Mouse (Mus musculus) left cerebral cortex, adult 2 months (tissue): ENCODE data around the gene Lrig1. TPM values are rescaled to one million over a fixed set of nuclear protein-coding genes. Genes with fewer than 3 reads are reported as not detected.
"Not testable (repeated sequence)": the region's sequence is repeated elsewhere in the genome, so short reads cannot be mapped to it uniquely, and the experiment has no call there.

ENCODE experiments used
- DNase-seq, 2 experiments: peaks; one replicate each; pipeline ENCODE4 v3.0.0; 2021 to 2022; ENCODE audit warnings: low spot score in 2 of 2, mixed read lengths in 1 of 2; ENCODE audit errors: extremely low spot score in 1 of 2
- H3K27ac ChIP-seq: fragments of 200-600 bp; 2 replicates; pipeline ENCODE4 v1.8.1; 2022
- H3K4me3 ChIP-seq: fragments of 200-600 bp; 2 replicates; pipeline ENCODE4 v1.8.1; 2022
- CTCF ChIP-seq: fragments of 200-600 bp; IDR thresholded peaks from 2 replicates; pipeline ENCODE4 v1.8.1; 2022; ENCODE audit warnings: antibody characterized with exemption, mild to moderate bottlenecking, moderate library complexity
- intact Hi-C: fragments of 180-260 bp; cut with DNase I; formaldehyde crosslinking; loops from one replicate; pipeline ENCODE4 v1.15.1; 2025
- microRNA-seq, 2 experiments: library from miRNA; unstranded; fragments of <30 nt; microRNA quantifications; one replicate each; pipeline ENCODE4 v1.2.0; 2021
- total RNA-seq, 2 experiments: library from RNA; stranded (reverse); gene quantifications; 2 replicates each; pipeline ENCODE4 v1.2.3; 2021

The Lrig1 gene
- total RNA-seq, 2 experiments from 2014 or later: 26.0 to 27.3 TPM

DNA sequence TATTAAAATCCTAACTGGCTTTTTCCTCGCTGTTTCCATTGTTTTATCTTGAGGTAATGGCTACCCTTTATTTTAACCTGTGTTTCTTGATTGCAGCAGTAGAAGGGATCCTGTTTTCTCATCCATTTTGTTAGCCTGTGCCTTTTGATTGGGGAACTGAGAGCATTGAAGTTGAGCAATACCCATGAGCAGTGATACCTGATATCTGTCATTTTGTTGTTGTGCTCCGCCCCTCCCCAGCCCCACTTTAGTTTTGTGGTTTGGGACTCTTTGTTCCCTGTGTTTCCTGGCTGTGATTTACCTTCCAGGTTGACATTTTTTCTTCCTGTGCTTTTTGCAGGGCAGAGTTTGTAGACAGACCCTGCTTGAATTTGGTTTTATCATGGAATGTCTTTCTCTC lies 131.9 kb downstream of the Lrig1 start:
- intact Hi-C loops: no loop called here
- no peak for DNase-seq
- no peak overlapping the region for H3K4me3 ChIP-seq
- no peak for TF ChIP-seq CTCF
- H3K27ac ChIP-seq: no peak overlapping the region

DNA sequence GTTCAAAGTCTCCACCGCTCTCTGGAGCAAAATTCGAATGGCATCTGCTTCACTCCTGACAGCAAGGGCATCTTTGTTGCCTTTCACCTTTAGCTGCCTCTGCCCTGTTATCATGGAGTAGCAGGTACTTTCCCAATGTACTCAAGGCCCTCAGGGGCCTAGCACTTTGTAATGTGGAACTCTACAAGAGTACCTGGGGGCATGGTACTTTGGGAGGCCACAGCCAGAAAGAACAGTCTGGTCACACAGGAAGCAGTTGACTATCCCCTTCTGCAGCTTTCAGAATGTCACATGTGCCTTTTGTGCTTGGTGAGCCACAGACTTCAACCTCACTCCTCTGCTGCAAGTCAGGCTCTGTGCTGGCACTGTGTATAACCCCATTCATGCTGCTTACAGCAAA lies 134.2 kb downstream of the Lrig1 start:
- H3K4me3 ChIP-seq: no peak overlapping the region
- no peak for TF ChIP-seq CTCF
- DNase-seq: no peak
- H3K27ac ChIP-seq: no peak overlapping the region
- intact Hi-C loops: no loop called here

DNA sequence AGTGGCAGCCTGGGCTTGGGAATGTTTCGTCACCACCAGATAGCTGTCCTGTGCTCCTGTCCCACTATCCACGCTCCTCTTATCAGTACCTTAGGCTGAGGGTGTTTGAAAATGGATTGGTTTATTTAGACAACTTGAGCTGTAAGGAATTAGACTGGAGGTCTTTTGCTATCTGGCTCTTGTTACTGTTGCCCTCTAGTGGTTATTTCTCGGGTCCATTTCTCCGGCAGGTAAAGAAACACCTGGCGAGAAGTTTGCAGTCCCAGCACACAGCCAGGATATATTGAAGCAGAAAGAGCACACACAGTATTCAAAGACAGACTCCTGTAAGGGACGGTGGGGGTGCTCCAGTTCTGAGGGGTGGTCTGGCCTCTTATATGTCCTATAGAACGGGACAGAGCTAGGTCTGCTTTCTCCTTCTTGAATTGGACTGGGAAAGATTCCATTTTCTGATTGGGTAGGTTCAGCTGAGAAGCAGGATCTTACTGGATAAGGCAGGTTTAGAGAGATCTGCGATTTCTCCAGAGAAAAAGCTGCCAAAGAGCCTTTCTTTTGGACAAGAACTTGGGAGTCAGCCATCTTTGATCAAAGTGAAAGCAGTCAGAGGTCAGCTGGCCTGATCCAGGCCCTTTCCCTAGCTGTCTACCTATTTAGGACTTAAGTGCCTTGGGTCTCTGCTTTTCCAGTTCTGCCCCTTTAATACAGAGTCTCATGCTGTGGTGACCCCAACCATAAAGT lies 136.6 kb downstream of the Lrig1 start:
- peak; percentile 52 for TF ChIP-seq CTCF
- no peak for DNase-seq
- intact Hi-C loops: no loop called here
- Histone ChIP-seq H3K4me3 (no peak overlapping the region), H3K27ac (no peak overlapping the region)

DNA sequence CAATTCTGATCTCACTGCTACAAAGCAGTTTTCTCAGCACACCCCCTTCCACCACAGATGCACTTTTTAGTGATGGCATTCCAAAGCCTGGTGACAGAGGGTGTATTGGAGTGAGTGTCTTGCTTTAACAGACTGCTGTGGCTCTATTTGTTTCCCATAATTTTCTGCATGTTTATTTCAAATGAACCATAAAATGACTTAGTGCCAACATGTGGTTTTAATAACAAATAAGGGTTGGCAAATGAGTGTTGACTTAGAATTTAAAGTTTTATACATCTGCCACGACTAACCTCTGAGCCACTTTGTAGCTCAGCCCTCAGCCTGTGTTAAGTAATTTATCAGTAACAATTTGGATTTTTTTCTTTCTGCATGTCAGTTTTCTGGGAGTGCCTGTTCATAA lies 138.6 kb downstream of the Lrig1 start:
- TF ChIP-seq CTCF: no peak
- intact Hi-C loops: no loop called here
- Histone ChIP-seq H3K27ac (no peak overlapping the region), H3K4me3 (no peak overlapping the region)
- no peak for DNase-seq

DNA sequence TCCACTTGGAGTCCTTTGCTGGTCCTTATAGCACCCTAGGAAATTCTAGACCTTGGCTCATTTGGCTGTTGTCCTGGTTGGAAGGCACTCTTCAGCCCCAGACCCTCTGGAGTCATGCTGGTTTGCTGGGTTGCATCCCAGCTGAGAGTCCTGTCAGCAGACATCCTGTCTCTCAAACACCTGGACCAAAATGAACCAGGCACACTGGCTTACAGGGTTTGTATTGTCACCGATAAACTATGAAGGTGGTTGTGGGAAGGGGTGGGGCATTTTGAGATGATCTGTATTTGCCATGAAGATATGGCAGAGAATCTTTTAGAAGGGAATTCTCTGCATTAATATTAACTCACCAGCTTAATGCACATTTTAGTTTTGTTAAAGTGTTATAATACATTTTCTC lies 139.1 kb downstream of the Lrig1 start:
- no peak for TF ChIP-seq CTCF
- DNase-seq: no peak
- Histone ChIP-seq H3K4me3 (no peak overlapping the region), H3K27ac (no peak overlapping the region)
- intact Hi-C loops: no loop called here

DNA sequence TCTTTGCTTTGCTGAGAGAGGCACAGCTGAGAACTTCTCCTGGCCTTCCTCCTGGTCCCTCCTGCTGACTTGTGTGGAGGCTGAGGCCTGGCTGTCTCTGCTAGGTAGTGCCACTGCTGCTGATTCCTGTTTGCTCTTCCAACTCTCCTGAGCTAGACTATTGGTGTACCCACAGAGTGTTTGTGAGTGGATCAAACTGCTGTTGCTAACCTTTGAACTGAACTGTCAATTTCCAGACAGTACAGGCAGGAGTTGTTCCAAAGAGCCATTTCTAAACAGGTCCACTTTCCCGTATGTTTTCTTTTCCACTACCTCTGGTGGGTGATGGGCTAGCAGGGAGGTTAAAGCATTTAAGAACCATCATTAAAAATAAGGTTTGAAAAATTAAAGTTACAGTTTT lies 141.4 kb downstream of the Lrig1 start:
- H3K27ac ChIP-seq, H3K4me3 ChIP-seq, intact Hi-C loops, DNase-seq: not testable (repeated sequence)

Small RNA genes lying within 50 kb of the gene (microRNA-seq; reads per million reads assigned to microRNA genes)
- gene Mir7041: 0 to 0.24 reads per million in 2 experiments

Other genes starting within 250 kb of the Lrig1 start
- 10 to 100 TPM; 17.1 to 19.3 TPM for gene Slc25a26, start 199.8 kb downstream of the Lrig1 start, total RNA-seq